Mouse (Mus musculus) kidney, postnatal 14 days (tissue): ENCODE results near the gene Prl8a1.

Experiments used
- DNase-seq: peaks from one replicate; pipeline ENCODE4 v3.0.0; 2022; ENCODE audit warnings: mixed read lengths

Prl8a1 gene

DNA sequence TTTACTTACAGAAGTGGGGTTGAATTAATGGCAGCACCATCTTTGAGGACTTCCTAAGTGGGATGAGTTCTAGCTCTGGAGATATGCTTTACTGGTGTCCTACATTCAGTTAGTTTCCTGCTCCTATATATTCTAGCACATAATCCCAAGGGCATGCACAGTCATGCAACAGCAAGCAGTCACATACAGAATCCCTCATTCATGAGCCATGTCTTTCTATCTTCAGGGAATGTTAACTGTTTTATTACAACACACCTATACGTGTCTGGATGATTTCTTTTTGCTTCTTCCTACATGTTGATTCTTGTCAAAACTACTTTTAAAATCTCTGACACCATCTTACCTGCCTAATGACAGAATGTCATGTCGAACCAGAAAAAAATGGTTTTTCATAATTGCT, at the start of gene Prl8a1:
Prl8a1 (minus strand) TSS at position 101 of the 400 bp plus-strand sequence.
- DNase-seq = no peak

DNA sequence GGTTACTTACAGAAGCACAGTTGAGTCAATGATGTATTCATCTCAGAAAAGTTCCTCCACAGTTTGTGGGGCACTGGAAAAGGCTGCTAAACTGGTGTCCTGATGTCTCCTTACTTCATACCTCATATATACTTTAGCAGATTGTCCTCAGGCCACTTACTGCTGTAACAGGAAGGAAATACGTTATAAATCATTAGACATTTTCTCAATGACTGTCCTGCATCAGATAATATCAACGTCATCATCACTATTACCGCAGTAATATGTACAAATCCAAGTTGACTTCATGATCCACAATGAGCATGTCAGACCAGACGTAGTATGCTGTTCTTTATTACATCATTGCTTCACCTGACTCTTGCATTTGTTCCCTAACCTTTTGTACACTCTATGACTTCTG, 28.5 kb upstream of the Prl8a1 start, which contains the start of gene Prl7b1:
Prl7b1 (minus strand) TSS at position 101 of the 400 bp plus-strand sequence.
- DNase-seq = no peak

DNA sequence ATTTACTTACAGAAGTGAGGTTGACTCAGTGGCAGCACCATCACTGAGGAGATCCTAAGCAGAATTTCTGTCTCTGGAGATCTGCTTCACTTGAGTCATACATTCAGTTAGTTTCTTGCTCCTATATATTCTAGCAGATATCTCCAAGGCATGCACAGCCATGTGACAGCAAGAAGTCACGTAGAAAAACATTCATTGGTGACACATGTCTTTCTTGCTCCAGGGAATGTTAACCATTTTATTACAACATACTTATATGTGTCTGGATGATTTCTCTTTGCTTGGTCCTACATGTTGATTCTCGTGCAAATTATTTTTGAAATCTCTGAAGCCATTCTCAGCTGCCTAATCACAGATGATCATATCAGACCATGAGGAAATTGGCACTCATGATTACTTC, 17.5 kb downstream of the Prl8a1 start, which contains the start of gene Prl8a9:
Prl8a9 (minus strand) TSS at position 101 of the 400 bp plus-strand sequence.
- DNase-seq = no peak

DNA sequence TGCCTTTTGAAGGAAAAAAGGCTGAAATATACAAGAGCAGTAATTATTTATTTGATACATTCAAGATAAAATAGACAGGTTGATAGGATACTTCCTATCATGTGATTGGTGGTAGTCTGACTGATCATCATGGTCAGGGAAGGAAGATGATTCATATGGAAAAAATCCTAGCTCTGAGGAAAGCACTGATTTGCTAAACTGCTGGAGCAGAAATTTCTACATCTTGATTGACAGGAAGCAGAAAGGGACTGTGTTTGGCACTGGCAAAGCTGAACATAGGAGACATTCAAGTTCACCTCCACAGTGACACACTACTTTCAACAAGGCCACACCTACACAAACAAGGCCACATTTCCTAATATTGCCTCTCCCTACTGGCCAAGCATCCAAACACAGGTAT, 28.6 kb downstream of the Prl8a1 start:
- no peak for DNase-seq
